Mouse (Mus musculus) E14TG2a.4 (cell line): ENCODE results near the gene Nup107.
"Not testable (repeated sequence)": the region's sequence is repeated elsewhere in the genome, so short reads cannot be mapped to it uniquely, and the experiment has no call there.

ENCODE experiments used
- H3K27me3 ChIP-seq: 2 replicates; pipeline ENCODE4 v1.6.1; 2014; ENCODE audit warnings: low read length, control low read depth; ENCODE audit not compliant: insufficient read depth
- H3K36me3 ChIP-seq: 2 replicates; pipeline ENCODE4 v1.6.1; 2014; ENCODE audit warnings: low read length, control low read depth; ENCODE audit not compliant: insufficient read depth
- H3K4me1 ChIP-seq: replicated peaks from 2 replicates; pipeline ENCODE4 v1.6.1; 2014; ENCODE audit warnings: low read depth, low read length, control low read depth
- H3K4me3 ChIP-seq: replicated peaks from 2 replicates; pipeline ENCODE4 v1.5.1; 2014; ENCODE audit warnings: mild to moderate bottlenecking, low read length
- H3K9me3 ChIP-seq: 2 replicates; pipeline ENCODE4 v1.6.1; 2014; ENCODE audit warnings: low read length, control low read depth
- CTCF ChIP-seq: conservative IDR thresholded peaks from 2 replicates; pipeline ENCODE4 v1.5.1; 2014; ENCODE audit warnings: low read length
- NANOG ChIP-seq: IDR thresholded peaks from 2 replicates; pipeline ENCODE4 v1.6.1; 2014; ENCODE audit warnings: borderline replicate concordance, low read length, mixed read lengths
- POU5F1 ChIP-seq: IDR thresholded peaks from 2 replicates; pipeline ENCODE4 v1.6.1; 2014; ENCODE audit warnings: low read length, borderline replicate concordance

Nup107 gene

DNA sequence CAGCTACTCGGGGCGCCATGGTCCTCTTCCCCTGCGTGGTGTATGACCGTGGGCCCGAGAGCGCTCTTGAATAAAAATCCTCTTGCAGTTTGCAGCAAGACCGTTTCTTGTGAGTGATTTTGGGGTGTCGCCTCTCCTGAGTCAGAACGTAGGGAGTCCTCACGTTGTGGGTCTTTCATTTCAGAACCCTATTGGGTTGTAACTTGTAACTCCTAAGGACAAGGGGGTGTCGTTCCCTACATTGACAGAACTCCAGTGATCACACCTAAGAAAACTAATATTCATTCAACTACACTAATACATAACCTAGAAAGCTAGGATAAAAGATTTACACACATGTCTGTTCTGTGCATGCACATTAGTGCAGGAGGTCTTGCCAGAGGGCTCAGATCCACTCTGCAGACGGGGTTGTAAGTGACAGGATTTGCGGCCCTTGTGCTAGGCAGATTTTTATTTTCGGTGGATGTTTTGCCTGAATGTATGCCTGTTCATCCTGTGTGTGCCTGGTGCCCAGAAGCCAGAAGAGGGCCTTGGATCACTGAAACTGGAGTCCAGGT lies 42.6 kb downstream of the Nup107 start:
- no peak overlapping the region for H3K4me3 ChIP-seq
- H3K4me1 ChIP-seq = peaks cover 11% of the 10 kb centered on the region
- peaks cover 67% of the 10 kb centered on the region for H3K36me3 ChIP-seq
- TF ChIP-seq CTCF (no peak), NANOG (no peak), POU5F1 (no peak; the same call in 1 of the 2 replicates)
- H3K9me3 ChIP-seq = peaks cover 33% of the 10 kb centered on the region
- no peaks in the 10 kb centered on the region for H3K27me3 ChIP-seq

GRCm38 (mm10) chr10:117749050-117749686 lies 43.3 kb downstream of the Nup107 start:
- H3K4me3 ChIP-seq = no peak overlapping the region
- no peak for TF ChIP-seq POU5F1
- no peak for TF ChIP-seq NANOG
- TF ChIP-seq CTCF = no peak
- H3K4me1 ChIP-seq = peaks cover 14% of the 10 kb centered on the region
- peaks cover 33% of the 10 kb centered on the region for H3K9me3 ChIP-seq
- peaks cover 64% of the 10 kb centered on the region for H3K36me3 ChIP-seq
- no peaks in the 10 kb centered on the region for H3K27me3 ChIP-seq

DNA sequence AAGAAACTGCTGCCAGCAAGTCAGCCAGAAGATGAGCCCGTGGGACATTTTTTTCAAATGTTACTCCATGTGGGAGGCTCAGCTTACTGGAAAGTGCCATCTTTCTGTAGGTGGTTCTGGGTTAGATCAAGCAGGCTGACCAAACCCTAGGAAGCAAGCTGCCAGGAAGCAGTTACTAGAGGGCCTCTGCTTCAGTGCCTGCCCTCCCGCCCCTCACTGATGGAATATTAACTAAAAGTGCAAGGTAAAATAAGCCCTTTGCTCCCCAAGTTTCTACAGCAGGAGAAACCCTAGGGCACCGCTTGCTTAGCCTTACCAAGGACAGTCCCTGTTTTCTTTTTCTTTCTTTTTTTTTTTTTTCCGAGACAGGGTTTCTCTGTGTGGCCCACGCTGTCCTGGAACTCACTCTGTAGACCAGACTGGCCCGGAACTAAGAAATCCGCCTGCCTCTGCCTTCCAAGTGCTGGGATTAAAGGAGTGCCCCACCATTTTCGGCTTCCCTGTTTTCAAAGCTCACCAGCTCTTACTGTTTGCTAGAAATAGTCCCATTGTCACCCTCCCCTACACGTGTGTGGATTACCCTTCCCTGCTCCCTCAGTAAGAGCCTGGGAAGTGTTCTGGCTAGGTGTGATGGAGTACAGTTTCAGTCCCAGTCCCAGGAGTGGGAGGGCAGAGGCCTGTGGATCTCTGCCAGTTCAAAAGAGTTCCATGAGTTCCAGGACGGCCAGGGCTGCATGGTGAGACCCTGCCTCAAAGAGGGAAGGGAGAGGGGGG lies 44.0 kb downstream of the Nup107 start:
- H3K36me3 ChIP-seq = peaks cover 65% of the 10 kb centered on the region
- TF ChIP-seq POU5F1 = no peak
- no peak for TF ChIP-seq CTCF
- TF ChIP-seq NANOG = no peak
- H3K9me3 ChIP-seq = peaks cover 33% of the 10 kb centered on the region
- no peaks in the 10 kb centered on the region for H3K27me3 ChIP-seq
- H3K4me3 ChIP-seq = no peak overlapping the region
- peaks cover 17% of the 10 kb centered on the region for H3K4me1 ChIP-seq

GRCm38 (mm10) chr10:117747711-117748110 lies 44.8 kb downstream of the Nup107 start:
- no peak for TF ChIP-seq NANOG
- TF ChIP-seq CTCF = no peak
- no peak for TF ChIP-seq POU5F1
- H3K9me3 ChIP-seq = peaks cover 33% of the 10 kb centered on the region
- peaks cover 17% of the 10 kb centered on the region for H3K4me1 ChIP-seq
- H3K4me3 ChIP-seq = no peak overlapping the region
- H3K36me3 ChIP-seq = peaks cover 65% of the 10 kb centered on the region
- no peaks in the 10 kb centered on the region for H3K27me3 ChIP-seq

- peak within 1 kb of the TSS; percentile 76 for H3K4me3 ChIP-seq
- H3K27me3 ChIP-seq = no peaks in the 10 kb centered on the region
- peaks cover 31% of the 10 kb centered on the region for H3K9me3 ChIP-seq
- H3K36me3 ChIP-seq = peaks cover 60% of the 10 kb centered on the region
- H3K4me1 ChIP-seq = peaks cover 27% of the 10 kb centered on the region
- TF ChIP-seq POU5F1 = no peak
- TF ChIP-seq NANOG = no peak
- no peak for TF ChIP-seq CTCF
Measured at GRCm38 (mm10) chr10:117746297-117746883, 46.1 kb downstream of the Nup107 start, which contains the start of gene Slc35e3. Gene Slc35e3, minus strand, starts transcription at chr10:117746365.

DNA sequence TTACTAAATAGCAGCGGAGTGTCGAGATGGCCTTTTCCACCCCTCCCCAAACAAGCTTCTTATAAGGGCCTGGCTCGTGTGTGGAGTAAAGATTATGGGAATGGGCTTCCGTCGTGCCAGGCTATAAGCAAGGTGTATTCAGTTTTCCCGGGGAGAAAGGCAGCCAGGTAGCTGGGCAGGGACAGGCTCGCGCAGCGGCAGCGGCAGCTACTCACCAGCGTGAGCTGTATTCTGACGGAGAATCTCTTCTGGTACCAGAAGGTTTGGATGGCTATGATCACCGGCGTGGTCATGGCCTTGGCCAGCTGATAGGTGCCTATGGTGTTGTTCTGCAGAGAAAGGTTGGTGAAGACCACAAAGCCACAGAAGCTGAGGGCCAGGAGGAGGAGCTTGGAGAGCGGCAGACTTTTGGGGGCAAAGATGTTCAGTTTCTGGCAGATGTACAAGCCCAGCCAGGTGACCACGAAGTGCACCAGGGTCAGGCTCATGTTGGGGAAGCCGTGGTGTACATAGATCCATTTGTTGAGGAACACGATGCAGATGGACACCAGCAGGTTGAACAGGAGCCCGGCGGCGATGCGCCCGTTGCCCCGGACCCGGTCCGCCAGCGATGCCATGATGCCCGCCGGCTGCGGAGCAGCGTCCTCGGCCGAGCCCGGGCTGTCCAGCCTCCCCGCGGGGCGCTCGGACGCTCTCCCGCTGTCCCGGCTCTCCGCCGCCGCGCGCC lies 46.8 kb downstream of the Nup107 start:
- not testable (repeated sequence) for H3K27me3 ChIP-seq
- Histone ChIP-seq H3K4me1 (peaks cover 34% of the 10 kb centered on the region), H3K9me3 (peaks cover 24% of the 10 kb centered on the region), H3K4me3 (peak overlapping the region; percentile 76), H3K36me3 (peaks cover 59% of the 10 kb centered on the region)

DNA sequence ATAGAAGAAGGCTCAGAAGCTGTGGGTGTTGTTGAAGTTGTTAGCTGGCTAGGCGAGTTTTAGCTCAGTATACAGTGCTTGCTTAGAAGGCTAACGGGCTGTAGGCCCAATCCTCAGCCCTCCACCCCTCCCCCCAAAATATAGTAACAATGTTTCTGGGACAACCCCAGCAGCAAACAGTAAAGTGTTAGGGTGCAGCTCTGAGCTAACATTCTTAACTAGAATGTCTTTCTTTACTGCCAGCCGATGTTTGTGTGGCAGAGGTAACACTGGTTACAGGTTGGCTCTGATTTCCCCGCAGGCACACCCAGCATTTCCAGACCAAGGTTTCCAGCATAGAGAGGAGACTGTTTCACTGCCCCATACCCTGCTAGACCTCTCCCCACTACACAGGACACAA lies 48.6 kb downstream of the Nup107 start:
- Histone ChIP-seq H3K4me1 (peaks cover 37% of the 10 kb centered on the region), H3K9me3 (peaks cover 8% of the 10 kb centered on the region), H3K36me3 (peaks cover 60% of the 10 kb centered on the region), H3K27me3 (no peaks in the 10 kb centered on the region), H3K4me3 (no peak overlapping the region)
- TF ChIP-seq POU5F1 = no peak
- TF ChIP-seq CTCF = no peak
- TF ChIP-seq NANOG = no peak

GRCm38 (mm10) chr10:117743182-117743581 lies 49.3 kb downstream of the Nup107 start:
- Histone ChIP-seq H3K4me3 (no peak overlapping the region), H3K9me3 (0 out of 2 replicates have a peak, but pooled peaks cover under 1% of the 10 kb centered on the region)
- TF ChIP-seq CTCF = no peak
- TF ChIP-seq POU5F1 = no peak
- TF ChIP-seq NANOG = no peak

More at GRCm38 (mm10) chr10:117743182-117743581, 49.3 kb downstream of the Nup107 start:
- H3K36me3 ChIP-seq = peaks cover 60% of the 10 kb centered on the region
- peaks cover 45% of the 10 kb centered on the region for H3K4me1 ChIP-seq
- no peaks in the 10 kb centered on the region for H3K27me3 ChIP-seq
